Mouse (Mus musculus) lung, postnatal 0 days (tissue): ENCODE data around the gene BC029722.

ENCODE experiments used
- CTCF ChIP-seq: IDR thresholded peaks from 2 replicates; pipeline ENCODE4 v1.5.1; 2016; ENCODE audit warnings: antibody characterized with exemption, mild to moderate bottlenecking
- EP300 ChIP-seq: IDR thresholded peaks from 2 replicates; pipeline ENCODE4 v1.6.1; 2016; ENCODE audit warnings: antibody characterized with exemption, mild to moderate bottlenecking, control low read depth

GRCm38 (mm10) chr2:155826630-155827424 lies 7.6 kb upstream of the BC029722 start, which contains the start of gene Eif6:
- no peak; the same call in 1 of the 2 replicates for TF ChIP-seq CTCF
- TF ChIP-seq EP300: peak; percentile 55
